In the genomic region with DNA sequence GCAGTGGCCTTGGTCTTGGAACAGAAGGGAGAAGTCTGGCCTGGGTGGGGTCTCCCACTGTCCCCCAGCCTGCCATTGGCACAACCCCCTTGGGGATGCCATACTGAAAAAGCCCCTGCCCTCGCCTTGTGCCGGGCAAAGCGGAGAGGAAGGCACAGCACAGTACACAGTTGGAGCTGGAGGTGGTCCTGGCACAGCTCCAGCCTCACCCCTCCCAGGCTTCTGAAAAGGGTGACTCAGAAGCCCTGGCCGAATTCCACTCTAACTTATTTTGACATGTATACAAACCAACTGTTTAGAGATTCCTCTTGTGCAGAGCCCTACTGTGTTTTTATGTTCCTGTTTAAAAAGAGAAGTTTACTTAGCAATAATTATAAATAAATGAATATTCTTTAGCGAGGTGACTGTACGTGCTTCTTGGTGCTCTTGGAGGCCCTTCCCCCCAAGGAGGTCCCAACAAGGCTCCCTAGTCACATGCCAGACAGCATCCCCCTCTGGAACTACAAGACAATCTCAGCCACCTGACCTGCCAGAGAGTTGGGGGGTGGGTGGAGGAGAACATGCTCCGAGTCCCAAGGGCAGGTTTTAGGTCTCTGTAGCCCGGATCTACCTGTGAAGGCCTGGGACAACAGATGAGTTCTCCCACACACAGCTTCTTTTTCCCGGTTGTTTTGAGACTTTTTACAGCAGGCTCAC, we compare ENCODE assay signal across 8 mouse cellular contexts. TPM values are rescaled to one million over a fixed set of nuclear protein-coding genes. Genes with fewer than 3 reads are reported as not detected.
DNase-seq lines count a peak whose midpoint lies in the region; ATAC-seq and TF ChIP-seq lines count a peak whose summit lies in the region.

No protein-coding gene starts in this region.

- TF ChIP-seq RAD21 in MEL (IDR thresholded peaks at IDR 0.05; ENCODE audit: low read depth, low read length): no peak

- H3K4me3 ChIP-seq in MEL (ENCODE audit: control insufficient read depth in 1 of 2, insufficient read depth in 1 of 2, low read depth in 2 of 2, low read length in 2 of 2): no peak overlapping the region
- H3K4me3 ChIP-seq in cortical plate, adult 2 months (ENCODE audit: insufficient read depth, low read length): no peak overlapping the region
- H3K4me3 ChIP-seq in hindbrain, embryonic 13.5 days: no peak overlapping the region
- no peak overlapping the region for H3K4me3 ChIP-seq in limb, embryonic 15.5 days

- TF ChIP-seq POLR2A in MEL (IDR thresholded peaks at IDR 0.05; ENCODE audit: control insufficient read depth in 1 of 2, insufficient read depth in 1 of 2, low read depth in 1 of 2, low read length in 2 of 2, poor library complexity in 1 of 2): no peak; a peak in 1 of 4 replicates
- TF ChIP-seq POLR2A in cortical plate, adult 2 months (IDR thresholded peaks at IDR 0.05; ENCODE audit: extremely low read depth, insufficient read depth, low read length): no peak

- no peak for TF ChIP-seq EP300 in MEL (IDR thresholded peaks at IDR 0.05; ENCODE audit: low read depth in 1 of 2, low read length in 2 of 2)

- H3K36me3 ChIP-seq in MEL (ENCODE audit: control insufficient read depth in 1 of 2, insufficient read depth in 2 of 2, low read length in 2 of 2): no peaks in the 10 kb centered on the region; a peak in 1 of 4 replicates
- peaks cover 96% of the 10 kb centered on the region for H3K36me3 ChIP-seq in hindbrain, embryonic 13.5 days
- peaks cover 92% of the 10 kb centered on the region for H3K36me3 ChIP-seq in limb, embryonic 15.5 days

- H3K27me3 ChIP-seq in MEL (ENCODE audit: control insufficient read depth in 1 of 2, insufficient read depth in 2 of 2, low read length in 2 of 2): no peaks in the 10 kb centered on the region
- no peaks in the 10 kb centered on the region for H3K27me3 ChIP-seq in hindbrain, embryonic 13.5 days
- no peaks in the 10 kb centered on the region for H3K27me3 ChIP-seq in limb, embryonic 15.5 days

- H3K4me2 ChIP-seq in hindbrain, embryonic 13.5 days: no peak overlapping the region
- H3K4me2 ChIP-seq in limb, embryonic 15.5 days: no peak overlapping the region

- peak; percentile 30; the same call in 1 of the 2 replicates for ATAC-seq in hindbrain, embryonic 13.5 days (ENCODE audit: low FRiP score)
- ATAC-seq in limb, embryonic 15.5 days (ENCODE audit: insufficient number of reproducible peaks, low FRiP score, low TSS enrichment, low read depth): no peak

- TF ChIP-seq CTCF in MEL (IDR thresholded peaks at IDR 0.05 in 2 of 3, conservative IDR thresholded peaks at IDR 0.05 in 1 of 3; ENCODE audit: control insufficient read depth in 1 of 3, insufficient read depth in 1 of 3, low read depth in 2 of 3, low read length in 3 of 3, poor library complexity in 1 of 3, severe bottlenecking in 1 of 3): no peak
- no peak for TF ChIP-seq CTCF in cortical plate, adult 2 months (IDR thresholded peaks at IDR 0.05; ENCODE audit: extremely low read depth, insufficient read depth, low read length)

- H3K4me1 ChIP-seq in MEL (ENCODE audit: control insufficient read depth in 1 of 2, insufficient read depth in 2 of 2, low read length in 2 of 2): no peaks in the 10 kb centered on the region
- H3K4me1 ChIP-seq in cortical plate, adult 2 months (ENCODE audit: control insufficient read depth, insufficient read depth, low read length): no peaks in the 10 kb centered on the region; the same call in 1 of the 2 replicates
- peaks cover 13% of the 10 kb centered on the region for H3K4me1 ChIP-seq in hindbrain, embryonic 13.5 days (replicated peaks)
- peaks cover 14% of the 10 kb centered on the region for H3K4me1 ChIP-seq in limb, embryonic 15.5 days

- H3K79me2 ChIP-seq in MEL (ENCODE audit: control insufficient read depth, insufficient read depth, low read length, poor library complexity): no peaks in the 10 kb centered on the region

- no peaks in the 10 kb centered on the region for H3K9me3 ChIP-seq in MEL (replicated peaks; ENCODE audit: insufficient read depth, low read length)
- H3K9me3 ChIP-seq in hindbrain, embryonic 13.5 days: no peaks in the 10 kb centered on the region
- no peaks in the 10 kb centered on the region for H3K9me3 ChIP-seq in limb, embryonic 15.5 days

- peak; percentile 63 to 66 for DNase-seq in heart, adult 18-20 months
- no peak for DNase-seq in heart, adult 8-10 months (ENCODE audit: low spot score)
- DNase-seq in MEL (ENCODE audit: low read depth, low spot score): peak; percentile 51
- DNase-seq in thymus, postnatal 25 days: peak; percentile 39
- no peak for DNase-seq in spleen, postnatal 14 days (ENCODE audit: low spot score in 2 of 2)

- H3K9ac ChIP-seq in MEL (ENCODE audit: control insufficient read depth, low read depth, low read length, poor library complexity, severe bottlenecking): no peak overlapping the region
- H3K9ac ChIP-seq in hindbrain, embryonic 13.5 days: no peak overlapping the region
- H3K9ac ChIP-seq in limb, embryonic 15.5 days: no peak overlapping the region

- 70% methylated on average over 9 of the region's 9 CpGs for WGBS in hindbrain, embryonic 13.5 days
- WGBS in limb, embryonic 15.5 days: 68% methylated on average over 9 of the region's 9 CpGs

- no peak overlapping the region for H3K27ac ChIP-seq in MEL (ENCODE audit: control insufficient read depth, low read depth, low read length)
- 0 out of 2 replicates have a peak overlapping the region, but pooled peaks have one; percentile 12 for H3K27ac ChIP-seq in cortical plate, adult 2 months (ENCODE audit: insufficient read depth, low read length)
- 0 out of 2 replicates have a peak overlapping the region, but pooled peaks have one; percentile 32 for H3K27ac ChIP-seq in hindbrain, embryonic 13.5 days
- peak overlapping the region; percentile 19; the same call in 1 of the 2 replicates for H3K27ac ChIP-seq in limb, embryonic 15.5 days

TF ChIP-seq in MEL, 35 proteins besides CTCF, POLR2A, EP300 and RAD21:
- TF ChIP-seq MAX (IDR thresholded peaks at IDR 0.05; ENCODE audit: low read length): no peak
- no peak for TF ChIP-seq GABPA (IDR thresholded peaks at IDR 0.05; ENCODE audit: low read depth, low read length)
- TF ChIP-seq TAL1 (IDR thresholded peaks at IDR 0.05; ENCODE audit: low read length): no peak
- TF ChIP-seq UBTF (IDR thresholded peaks at IDR 0.05; ENCODE audit: borderline replicate concordance, insufficient read depth, low read depth, low read length): no peak
- TF ChIP-seq USF1 (IDR thresholded peaks at IDR 0.05; ENCODE audit: low read depth, low read length): no peak
- no peak for TF ChIP-seq ZC3H11A (IDR thresholded peaks at IDR 0.05; ENCODE audit: low read depth, low read length)
- TF ChIP-seq KAT2A (conservative IDR thresholded peaks at IDR 0.05; ENCODE audit: low read depth, low read length): no peak
- no peak for TF ChIP-seq ETS1 (IDR thresholded peaks at IDR 0.05; ENCODE audit: low read depth, low read length)
- no peak for TF ChIP-seq CHD1 (IDR thresholded peaks at IDR 0.05; ENCODE audit: low read depth, low read length)
- TF ChIP-seq ELF1 (IDR thresholded peaks at IDR 0.05; ENCODE audit: low read depth, low read length): no peak
- TF ChIP-seq ZKSCAN1 (IDR thresholded peaks at IDR 0.05; ENCODE audit: low read depth, low read length): no peak
- no peak for TF ChIP-seq RCOR1 (IDR thresholded peaks at IDR 0.05; ENCODE audit: low read depth, low read length)
- TF ChIP-seq TBP (IDR thresholded peaks at IDR 0.05; ENCODE audit: low read depth, low read length): no peak
- TF ChIP-seq SIN3A (IDR thresholded peaks at IDR 0.05; ENCODE audit: low read length): no peak
- TF ChIP-seq MYB (IDR thresholded peaks at IDR 0.05; ENCODE audit: low read depth, low read length): no peak

RNA-seq across cellular contexts. Expression of gene Idh2, which starts 22.7 kb away (rescaled TPM):
- total RNA-seq in heart, adult 18-20 months (2021): 1,000 to 10,000 TPM; 2,187 to 2,245 TPM
- 1,000 to 10,000 TPM; 2,287 to 2,565 (median 2,388) TPM for total RNA-seq in heart, adult 8-10 months (2022)
- 121 and 141 TPM in 2 replicates for total RNA-seq in MEL (2012; rRNA removed)
- 100 to 1,000 TPM; 181 to 268 TPM for polyA plus RNA-seq in MEL (2012; ENCODE audit: insufficient read depth in 1 of 2, insufficient read length in 2 of 2, low read depth in 1 of 2, low replicate concordance in 2 of 2, missing spikeins in 1 of 2)
- 92.7 and 95.0 TPM in 2 replicates for polyA plus RNA-seq in cortical plate, adult 2 months (2012; rRNA removed)
- 237 and 256 TPM in 2 replicates for polyA plus RNA-seq in hindbrain, embryonic 13.5 days (2015; fragmentation: Nextera tagmentation; extraction: Ambion mirVana)
- 546 and 644 TPM in 2 replicates for polyA plus RNA-seq in limb, embryonic 15.5 days (2015; fragmentation: Nextera tagmentation; extraction: Ambion mirVana)

Comparison
In these comparisons a context has a peak if more than half of its experiments do, and no peak if none do; other contexts are left out.
1. DNase-seq: peak in heart, adult 18-20 months (2 of 2), MEL (single experiment) and thymus, postnatal 25 days (single experiment); none in heart, adult 8-10 months (single experiment) and spleen, postnatal 14 days (0 of 2).